Mouse (Mus musculus) neural tube, embryonic 12.5 days (tissue): ENCODE measurements at regions not wholly inside any gene's neighbourhood (a gene's known extent, or its start where the extent isn't known, plus 50 kb on each side); places are given as distances from the start of the nearest gene placed in this dataset.
A peak's percentile ranks its signal among the peaks of the same experiment; 100 is the strongest.

Experiments used
- ATAC-seq: fragments of 200-750 bp; cut with Nextera tagmentation; 2 replicates; pipeline ENCODE4 v1.8.0; 2017; ENCODE audit warnings: low read depth, mild to moderate bottlenecking, moderate TSS enrichment, moderate library complexity; ENCODE audit not compliant: low FRiP score
- H3K27ac ChIP-seq: fragments of 300-500 bp; sonication (generic); 2 replicates; pipeline ENCODE4 v1.5.1; 2016
- H3K27me3 ChIP-seq: fragments of 300-500 bp; sonication (generic); replicated peaks from 2 replicates; pipeline ENCODE4 v1.6.1; 2016; ENCODE audit warnings: mild to moderate bottlenecking
- H3K36me3 ChIP-seq: fragments of 300-500 bp; sonication (generic); 2 replicates; pipeline ENCODE4 v1.6.1; 2016; ENCODE audit warnings: mild to moderate bottlenecking
- H3K4me1 ChIP-seq: fragments of 300-500 bp; sonication (generic); 2 replicates; pipeline ENCODE4 v1.6.1; 2016
- H3K4me2 ChIP-seq: fragments of 300-500 bp; sonication (generic); replicated peaks from 2 replicates; pipeline ENCODE4 v1.6.1; 2016; ENCODE audit warnings: mild to moderate bottlenecking
- H3K4me3 ChIP-seq: fragments of 300-500 bp; sonication (generic); 2 replicates; pipeline ENCODE4 v1.5.1; 2016
- H3K9ac ChIP-seq: fragments of 300-500 bp; sonication (generic); 2 replicates; pipeline ENCODE4 v1.6.1; 2016; ENCODE audit warnings: mild to moderate bottlenecking
- H3K9me3 ChIP-seq: fragments of 300-500 bp; sonication (generic); 2 replicates; pipeline ENCODE4 v1.6.1; 2016; ENCODE audit warnings: mild to moderate bottlenecking
- WGBS: fragments of 180-500 bp; shearing (Covaris S2); methylation state at CpG from one replicate; pipeline ENCODE4 v1.1.7; 2016; 5-methylcytosine and 5-hydroxymethylcytosine counted together

DNA sequence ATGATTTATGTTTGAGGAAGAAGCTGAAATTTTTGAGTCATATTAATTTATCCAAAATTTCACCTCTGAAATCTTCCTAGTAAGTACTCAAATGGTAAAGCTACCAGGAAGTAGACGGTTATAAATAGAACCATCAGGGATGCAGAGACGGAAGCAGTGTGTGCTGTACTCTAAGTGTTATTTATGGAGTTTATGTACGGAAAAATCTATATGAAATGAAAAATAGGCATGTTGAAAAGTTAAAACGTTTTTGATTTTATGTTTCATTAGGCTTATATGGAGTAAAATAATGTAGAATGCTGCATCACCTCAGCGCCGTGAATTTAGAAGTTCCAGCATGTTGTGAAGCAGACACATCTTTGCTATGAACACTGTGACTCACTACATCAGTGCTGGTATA is 149.1 kb upstream of the Cypt12 start:
- ATAC-seq, result no peak
- H3K4me2 ChIP-seq, result peak overlapping the region; percentile 36; the same call in 1 of the 2 replicates
- no peak overlapping the region for H3K9ac ChIP-seq
- H3K27ac ChIP-seq, result no peak overlapping the region
- 0 out of 2 replicates have a peak, but pooled peaks cover 7% of the 10 kb centered on the region for H3K4me1 ChIP-seq
- H3K27me3 ChIP-seq, result no peaks in the 10 kb centered on the region
- H3K9me3 ChIP-seq, result no peaks in the 10 kb centered on the region
- H3K4me3 ChIP-seq, result no peak overlapping the region
- H3K36me3 ChIP-seq, result peaks cover 14% of the 10 kb centered on the region
- WGBS, result 46% methylated on average over 6 of the region's 6 CpGs

DNA sequence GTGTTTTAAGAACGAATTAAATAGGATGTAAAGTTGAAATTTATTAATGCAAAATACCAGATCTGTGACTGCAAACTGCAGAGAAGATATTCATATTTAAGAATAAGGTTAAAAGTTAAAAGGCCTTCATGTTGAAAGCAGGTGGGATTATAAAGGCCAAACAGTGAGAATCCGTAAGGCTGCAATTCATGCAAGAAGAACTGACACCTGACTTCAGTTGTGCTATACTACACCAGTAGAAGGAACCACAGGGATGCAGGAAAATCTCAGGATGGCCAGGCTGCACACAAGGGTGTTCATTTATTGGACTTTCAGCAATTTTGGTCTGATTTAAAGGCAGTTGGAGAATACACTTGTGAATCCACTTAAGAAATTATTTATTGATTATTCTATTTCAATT is 147.4 kb upstream of the Cypt12 start:
- no peak overlapping the region for H3K27ac ChIP-seq
- 0 out of 2 replicates have a peak, but pooled peaks cover 7% of the 10 kb centered on the region for H3K4me1 ChIP-seq
- peaks cover 6% of the 10 kb centered on the region; the same call in 1 of the 2 replicates for H3K36me3 ChIP-seq

DNA sequence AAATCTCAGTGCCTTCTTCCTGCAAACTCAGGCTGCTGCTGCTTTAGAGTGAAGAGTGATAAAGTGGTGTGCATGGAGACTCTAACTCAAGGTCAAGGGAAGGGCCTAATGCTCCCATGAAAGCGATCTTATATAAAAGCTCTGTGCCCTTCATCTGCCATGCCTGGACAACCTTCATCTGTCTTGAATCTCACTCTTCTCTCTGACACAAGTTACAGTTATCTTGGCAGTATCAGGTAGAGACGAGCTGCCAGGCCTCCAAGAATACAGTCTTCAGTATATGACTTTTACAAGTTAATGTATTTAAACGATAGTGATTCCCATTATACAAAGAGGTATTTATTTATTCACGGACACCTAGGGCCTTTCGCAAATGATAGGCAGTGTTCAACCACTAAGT is 146.7 kb upstream of the Cypt12 start:
- WGBS, result 77% methylated on average over 5 of the region's 5 CpGs
- Histone ChIP-seq H3K4me2 (no peak overlapping the region), H3K9me3 (no peaks in the 10 kb centered on the region), H3K4me3 (no peak overlapping the region), H3K36me3 (peaks cover 3% of the 10 kb centered on the region; the same call in 1 of the 2 replicates), H3K9ac (no peak overlapping the region), H3K4me1 (0 out of 2 replicates have a peak, but pooled peaks cover under 1% of the 10 kb centered on the region), H3K27ac (no peak overlapping the region), H3K27me3 (no peaks in the 10 kb centered on the region)
- ATAC-seq, result no peak

More for the DNA sequence above, 147.4 kb upstream of the Cypt12 start:
- Histone ChIP-seq H3K4me2 (no peak overlapping the region), H3K9ac (no peak overlapping the region), H3K27me3 (no peaks in the 10 kb centered on the region), H3K4me3 (no peak overlapping the region), H3K9me3 (no peaks in the 10 kb centered on the region)
- no peak for ATAC-seq
- WGBS, result 68% methylated on average over 2 of the region's 2 CpGs

DNA sequence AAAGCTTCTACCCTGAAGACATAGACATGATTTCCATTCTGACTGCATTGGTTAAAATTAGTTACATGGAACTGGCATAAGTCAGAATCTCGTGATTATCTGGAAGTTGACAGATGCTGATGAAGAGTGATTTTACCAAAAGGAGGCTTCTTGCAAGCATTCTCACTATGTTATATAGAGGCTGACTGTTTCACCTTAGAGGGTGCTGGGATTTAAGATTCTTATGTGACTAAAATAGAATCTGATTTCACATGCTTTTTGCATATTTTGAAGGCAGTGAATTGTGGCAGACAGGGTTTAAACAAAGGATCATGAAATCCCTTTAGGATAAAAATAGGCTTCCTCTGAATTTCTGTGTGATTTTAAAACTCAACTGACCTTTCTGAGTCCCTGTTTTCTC is 143.0 kb upstream of the Cypt12 start:
- Histone ChIP-seq H3K9ac (no peak overlapping the region), H3K36me3 (no peaks in the 10 kb centered on the region), H3K9me3 (no peaks in the 10 kb centered on the region), H3K27me3 (no peaks in the 10 kb centered on the region), H3K4me3 (no peak overlapping the region), H3K4me1 (no peaks in the 10 kb centered on the region), H3K27ac (no peak overlapping the region), H3K4me2 (no peak overlapping the region)
- 72% methylated on average over 1 of the region's 1 CpGs for WGBS
- ATAC-seq, result no peak

DNA sequence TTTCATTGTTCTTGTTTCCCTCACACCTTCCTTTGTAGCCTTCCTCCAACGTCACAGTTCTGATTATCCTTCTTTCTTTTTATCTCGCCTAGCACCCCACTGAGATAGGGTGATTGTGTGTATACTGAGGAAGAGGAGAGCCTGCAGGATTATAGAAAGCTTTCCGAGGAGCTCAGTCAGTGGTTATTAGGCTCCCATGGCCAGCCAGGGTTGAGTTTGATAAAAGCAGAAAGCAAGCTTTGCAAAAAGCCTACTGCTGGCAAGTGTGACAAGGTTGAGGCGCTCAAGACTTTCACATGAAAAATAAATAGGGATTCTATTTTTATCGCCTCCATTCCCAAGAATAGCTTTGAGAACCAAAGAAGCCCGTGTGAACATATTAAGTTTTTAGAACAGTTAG is 136.9 kb upstream of the Cypt12 start:
- Histone ChIP-seq H3K9me3 (no peaks in the 10 kb centered on the region), H3K27me3 (no peaks in the 10 kb centered on the region), H3K4me1 (no peaks in the 10 kb centered on the region), H3K4me2 (no peak overlapping the region), H3K9ac (no peak overlapping the region), H3K36me3 (no peaks in the 10 kb centered on the region), H3K4me3 (no peak overlapping the region), H3K27ac (no peak overlapping the region)
- ATAC-seq, result no peak
- WGBS, result 57% methylated on average over 6 of the region's 6 CpGs

GRCm38 (mm10) chr3:17824201-17824600 is 124.0 kb upstream of the Cypt12 start:
- no peak for ATAC-seq

GRCm38 (mm10) chr3:17824662-17825061 is 123.5 kb upstream of the Cypt12 start:
- H3K27ac ChIP-seq, result no peak overlapping the region
- H3K4me3 ChIP-seq, result no peak overlapping the region
- H3K27me3 ChIP-seq, result no peaks in the 10 kb centered on the region
- H3K9ac ChIP-seq, result no peak overlapping the region
- ATAC-seq, result no peak
- 50% methylated on average over 4 of the region's 4 CpGs for WGBS
- H3K36me3 ChIP-seq, result no peaks in the 10 kb centered on the region
- H3K4me1 ChIP-seq, result no peaks in the 10 kb centered on the region
- H3K4me2 ChIP-seq, result no peak overlapping the region
- H3K9me3 ChIP-seq, result no peaks in the 10 kb centered on the region

More at GRCm38 (mm10) chr3:17824201-17824600, 124.0 kb upstream of the Cypt12 start:
- Histone ChIP-seq H3K27me3 (no peaks in the 10 kb centered on the region), H3K4me1 (no peaks in the 10 kb centered on the region), H3K36me3 (no peaks in the 10 kb centered on the region), H3K27ac (no peak overlapping the region), H3K9ac (no peak overlapping the region), H3K9me3 (no peaks in the 10 kb centered on the region), H3K4me2 (no peak overlapping the region), H3K4me3 (no peak overlapping the region)
- WGBS, result 71% methylated on average over 3 of the region's 3 CpGs

DNA sequence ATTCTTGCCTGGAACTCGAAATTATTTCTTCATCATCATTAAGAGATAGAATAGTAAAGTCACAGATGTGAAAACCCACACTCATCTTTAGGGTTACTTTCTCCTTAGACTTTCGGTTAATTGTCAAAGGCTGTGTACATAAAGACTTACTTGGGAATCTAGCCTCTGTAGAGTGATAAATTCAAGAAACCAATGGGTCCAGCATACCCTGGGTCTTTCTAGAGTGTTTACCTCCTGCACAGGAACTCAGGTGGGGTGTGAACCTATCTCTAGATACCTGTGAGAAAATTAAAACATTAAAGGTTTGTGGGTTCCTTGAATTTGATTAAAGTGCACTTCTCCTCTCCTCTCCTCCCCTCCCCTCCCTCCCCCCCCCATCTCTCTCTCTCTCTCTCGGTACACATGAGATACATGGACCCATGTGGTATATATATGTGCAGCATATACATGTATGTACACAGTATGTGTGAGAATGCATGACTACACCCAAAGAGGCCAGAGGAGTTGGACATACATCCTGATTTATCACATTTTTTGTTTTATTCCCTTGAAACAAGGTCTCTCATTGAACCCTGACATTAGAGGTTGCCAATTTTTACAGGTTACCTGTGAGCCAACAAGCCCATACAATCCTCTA is 122.8 kb upstream of the Cypt12 start:
- H3K4me2 ChIP-seq, result no peak overlapping the region
- 67% methylated on average over 3 of the region's 3 CpGs for WGBS
- H3K36me3 ChIP-seq, result no peaks in the 10 kb centered on the region
- ATAC-seq, result no peak
- H3K27ac ChIP-seq, result no peak overlapping the region
- H3K9ac ChIP-seq, result no peak overlapping the region
- H3K4me1 ChIP-seq, result no peaks in the 10 kb centered on the region
- no peaks in the 10 kb centered on the region for H3K27me3 ChIP-seq
- no peaks in the 10 kb centered on the region for H3K9me3 ChIP-seq
- H3K4me3 ChIP-seq, result no peak overlapping the region

DNA sequence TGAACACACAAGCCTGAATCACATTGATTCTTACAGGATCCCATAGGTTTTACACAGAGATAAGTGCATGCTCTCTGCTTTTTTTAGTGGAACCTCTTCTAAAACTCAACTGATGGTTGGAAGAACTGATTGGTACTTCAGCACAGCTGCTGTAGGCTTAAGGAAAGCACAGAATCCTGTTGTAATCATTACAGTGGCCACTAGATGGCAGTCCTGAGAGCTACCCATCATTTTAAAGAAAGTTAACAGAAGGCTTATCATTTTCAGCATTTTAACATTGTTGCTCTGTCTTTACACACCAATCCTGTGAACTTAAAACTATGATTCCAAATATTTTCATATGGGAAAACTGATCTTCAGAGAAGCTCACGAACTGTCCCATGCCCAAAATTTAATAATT is 113.5 kb upstream of the Cypt12 start:
- Histone ChIP-seq H3K4me3 (no peak overlapping the region), H3K4me1 (no peaks in the 10 kb centered on the region), H3K9ac (no peak overlapping the region), H3K27ac (no peak overlapping the region), H3K27me3 (no peaks in the 10 kb centered on the region), H3K9me3 (no peaks in the 10 kb centered on the region), H3K4me2 (no peak overlapping the region), H3K36me3 (no peaks in the 10 kb centered on the region)
- 44% methylated on average over 1 of the region's 1 CpGs for WGBS
- ATAC-seq, result no peak

DNA sequence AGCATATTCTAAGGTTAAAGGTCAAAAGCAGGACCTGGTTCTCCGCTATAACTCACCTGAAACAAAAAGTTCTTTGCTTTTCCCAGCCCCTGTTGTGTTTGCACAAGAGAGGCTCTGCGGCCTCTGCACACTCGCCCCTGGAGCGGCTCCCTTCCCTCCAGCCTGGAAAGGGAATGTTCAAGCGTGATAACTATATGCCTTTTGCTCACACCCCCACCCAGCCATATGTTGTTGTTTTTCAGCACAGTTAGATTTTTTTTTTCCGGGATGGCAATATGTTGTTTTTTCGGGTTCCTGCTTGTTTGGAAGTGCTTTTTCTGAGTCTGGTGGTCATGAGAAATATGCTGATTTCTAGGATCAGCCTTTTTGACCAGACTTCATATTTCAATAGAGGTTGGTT is 100.6 kb upstream of the Cypt12 start:
- no peaks in the 10 kb centered on the region for H3K9me3 ChIP-seq
- no peak overlapping the region for H3K9ac ChIP-seq
- H3K4me2 ChIP-seq, result no peak overlapping the region
- ATAC-seq, result no peak
- no peak overlapping the region for H3K4me3 ChIP-seq
- no peaks in the 10 kb centered on the region for H3K27me3 ChIP-seq
- H3K27ac ChIP-seq, result no peak overlapping the region
- H3K4me1 ChIP-seq, result no peaks in the 10 kb centered on the region
- H3K36me3 ChIP-seq, result no peaks in the 10 kb centered on the region
- WGBS, result 74% methylated on average over 7 of the region's 7 CpGs

GRCm38 (mm10) chr3:17848181-17848580 is 100.0 kb upstream of the Cypt12 start:
- no peaks in the 10 kb centered on the region for H3K27me3 ChIP-seq
- H3K36me3 ChIP-seq, result no peaks in the 10 kb centered on the region
- no peak overlapping the region for H3K27ac ChIP-seq
- H3K9me3 ChIP-seq, result no peaks in the 10 kb centered on the region
- no peak for ATAC-seq
- no peak overlapping the region for H3K4me3 ChIP-seq
- H3K4me1 ChIP-seq, result no peaks in the 10 kb centered on the region
- no peak overlapping the region for H3K9ac ChIP-seq
- H3K4me2 ChIP-seq, result no peak overlapping the region

DNA sequence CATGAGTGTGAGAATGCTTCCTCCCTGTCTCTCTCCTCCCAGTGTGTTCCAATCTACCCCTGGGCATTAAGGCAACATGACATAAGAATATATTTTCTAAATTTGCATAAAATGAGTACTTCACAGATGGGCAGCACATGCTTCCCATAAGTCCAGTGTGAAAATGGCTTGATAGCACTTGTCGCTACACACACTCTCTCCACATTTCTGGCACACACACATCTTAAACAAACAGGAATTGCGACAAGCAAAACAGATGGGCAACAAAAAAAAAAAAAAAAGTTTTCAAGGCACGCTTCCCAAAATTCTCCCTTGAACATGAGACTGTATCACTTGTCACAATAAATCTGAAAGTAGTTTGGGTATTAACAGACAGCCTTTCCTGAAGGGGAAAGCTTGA is 85.8 kb upstream of the Cypt12 start:
- 91% methylated on average over 3 of the region's 3 CpGs for WGBS
- Histone ChIP-seq H3K9me3 (no peaks in the 10 kb centered on the region), H3K9ac (no peak overlapping the region), H3K27ac (no peak overlapping the region), H3K4me1 (no peaks in the 10 kb centered on the region), H3K4me3 (no peak overlapping the region), H3K27me3 (no peaks in the 10 kb centered on the region), H3K36me3 (no peaks in the 10 kb centered on the region), H3K4me2 (no peak overlapping the region)
- ATAC-seq, result no peak

DNA sequence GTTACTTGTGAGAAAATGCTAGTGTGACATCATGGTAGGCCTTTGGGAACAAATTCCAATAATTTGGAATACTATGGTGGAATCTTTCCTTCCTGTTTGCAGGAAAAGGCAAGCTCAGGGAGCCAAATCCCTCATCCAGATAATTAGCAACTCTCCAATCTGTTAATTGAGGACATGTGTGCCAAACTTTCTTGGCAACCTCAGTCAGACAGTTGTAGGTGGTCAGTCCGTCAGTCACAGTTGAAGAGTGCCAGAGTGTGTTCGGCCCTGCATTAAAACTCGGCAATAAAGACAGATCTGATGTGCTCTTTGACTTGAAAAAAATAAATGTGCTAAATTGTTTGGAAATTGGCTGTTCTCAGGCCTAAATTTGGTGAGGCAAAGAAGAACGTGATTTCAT is 83.1 kb upstream of the Cypt12 start:
- 87% methylated on average over 4 of the region's 4 CpGs for WGBS
- no peak overlapping the region for H3K4me2 ChIP-seq
- H3K4me3 ChIP-seq, result no peak overlapping the region
- H3K4me1 ChIP-seq, result no peaks in the 10 kb centered on the region
- H3K9ac ChIP-seq, result no peak overlapping the region
- no peaks in the 10 kb centered on the region for H3K36me3 ChIP-seq
- no peaks in the 10 kb centered on the region for H3K27me3 ChIP-seq
- no peak for ATAC-seq
- no peaks in the 10 kb centered on the region for H3K9me3 ChIP-seq
- H3K27ac ChIP-seq, result no peak overlapping the region
